ENCODE assay signal across 25 mouse cellular contexts in genomic region chr15:19010829-19011228, GRCm38 (mm10).
DNase-seq lines count a peak whose midpoint lies in the region; ATAC-seq lines count a peak whose summit lies in the region.
"Had no signal": no experiment of that assay in that cellular context is flagged by ENCODE, and none has a peak within 500 bp of the region (broad histone marks: within the 10 kb centered on the region; RNA-seq: fewer than 3 reads in every experiment).

No protein-coding gene starts in this region.

- no peak for DNase-seq in midbrain, embryonic 11.5 days (ENCODE audit: low spot score, missing footprints)
- DNase-seq: adrenal gland, adult 2 months; adrenal gland, postnatal 10 days; adrenal gland, postnatal 25 days; B cell, adult 2 months; cerebellum, adult 11 months; cerebellum, adult 18-20 months; cerebellum, adult 8-10 months; cerebellum, adult 9-11 months; cerebellum, postnatal 14 days; cerebellum, postnatal 36 days; embryo, embryonic 11 days had no signal

- no peaks in the 10 kb centered on the region for H3K27me3 ChIP-seq in forebrain, embryonic 12.5 days
- no peaks in the 10 kb centered on the region for H3K27me3 ChIP-seq in forebrain, embryonic 13.5 days
- H3K27me3 ChIP-seq in hindbrain, embryonic 12.5 days = no peaks in the 10 kb centered on the region
- H3K27me3 ChIP-seq in hindbrain, embryonic 16.5 days (replicated peaks; ENCODE audit: control insufficient read depth, insufficient read depth, low read length) = no peaks in the 10 kb centered on the region
- no peaks in the 10 kb centered on the region for H3K27me3 ChIP-seq in midbrain, embryonic 12.5 days
- no peaks in the 10 kb centered on the region for H3K27me3 ChIP-seq in midbrain, embryonic 11.5 days (ENCODE audit: control insufficient read depth, insufficient read depth, low read length)
- H3K27me3 ChIP-seq: CH12.LX; embryonic facial prominence, embryonic 13.5 days; embryonic facial prominence, embryonic 15.5 days had no signal

- no peak overlapping the region for H3K9ac ChIP-seq in forebrain, embryonic 12.5 days
- no peak overlapping the region for H3K9ac ChIP-seq in forebrain, embryonic 13.5 days
- no peak overlapping the region for H3K9ac ChIP-seq in hindbrain, embryonic 12.5 days
- H3K9ac ChIP-seq in hindbrain, embryonic 16.5 days (ENCODE audit: low read depth, low read length) = no peak overlapping the region
- no peak overlapping the region for H3K9ac ChIP-seq in midbrain, embryonic 12.5 days (replicated peaks)
- no peak overlapping the region for H3K9ac ChIP-seq in midbrain, embryonic 11.5 days (ENCODE audit: low read length)
- H3K9ac ChIP-seq: embryonic facial prominence, embryonic 13.5 days; embryonic facial prominence, embryonic 15.5 days had no signal

- H3K4me3 ChIP-seq in forebrain, embryonic 12.5 days (replicated peaks) = no peak overlapping the region
- no peak overlapping the region for H3K4me3 ChIP-seq in forebrain, embryonic 13.5 days
- no peak overlapping the region for H3K4me3 ChIP-seq in hindbrain, embryonic 12.5 days
- no peak overlapping the region for H3K4me3 ChIP-seq in hindbrain, embryonic 16.5 days (ENCODE audit: low read length)
- H3K4me3 ChIP-seq in midbrain, embryonic 12.5 days = no peak overlapping the region
- no peak overlapping the region for H3K4me3 ChIP-seq in midbrain, embryonic 11.5 days (ENCODE audit: low read depth, low read length)
- H3K4me3 ChIP-seq: embryonic facial prominence, embryonic 13.5 days; embryonic facial prominence, embryonic 15.5 days; erythroblast, embryonic 14.5 days; forebrain, embryonic 10.5 days had no signal

- no peaks in the 10 kb centered on the region for H3K4me1 ChIP-seq in forebrain, embryonic 12.5 days
- H3K4me1 ChIP-seq in forebrain, embryonic 13.5 days = no peaks in the 10 kb centered on the region
- no peaks in the 10 kb centered on the region for H3K4me1 ChIP-seq in hindbrain, embryonic 12.5 days
- no peaks in the 10 kb centered on the region for H3K4me1 ChIP-seq in hindbrain, embryonic 16.5 days (ENCODE audit: control insufficient read depth, insufficient read depth, low read depth, low read length)
- H3K4me1 ChIP-seq in midbrain, embryonic 12.5 days = no peaks in the 10 kb centered on the region
- no peaks in the 10 kb centered on the region for H3K4me1 ChIP-seq in midbrain, embryonic 11.5 days (ENCODE audit: control insufficient read depth, insufficient read depth, low read length)
- H3K4me1 ChIP-seq: embryonic facial prominence, embryonic 13.5 days; embryonic facial prominence, embryonic 15.5 days; forebrain, embryonic 10.5 days had no signal

- H3K27ac ChIP-seq in forebrain, embryonic 12.5 days = no peak overlapping the region
- no peak overlapping the region for H3K27ac ChIP-seq in forebrain, embryonic 13.5 days
- no peak overlapping the region for H3K27ac ChIP-seq in hindbrain, embryonic 12.5 days
- no peak overlapping the region for H3K27ac ChIP-seq in hindbrain, embryonic 16.5 days (ENCODE audit: low read depth, low read length)
- no peak overlapping the region for H3K27ac ChIP-seq in midbrain, embryonic 12.5 days (replicated peaks)
- H3K27ac ChIP-seq in midbrain, embryonic 11.5 days (ENCODE audit: low read depth, low read length) = no peak overlapping the region
- H3K27ac ChIP-seq: embryonic facial prominence, embryonic 13.5 days; embryonic facial prominence, embryonic 15.5 days; forebrain, embryonic 10.5 days had no signal

- ATAC-seq in forebrain, embryonic 12.5 days (ENCODE audit: low FRiP score) = 0 out of 2 replicates have a peak, but pooled peaks have one; percentile 14
- no peak for ATAC-seq in forebrain, embryonic 13.5 days
- 0 out of 2 replicates have a peak, but pooled peaks have one; percentile 52 for ATAC-seq in hindbrain, embryonic 12.5 days (ENCODE audit: low FRiP score)
- ATAC-seq in hindbrain, embryonic 16.5 days = no peak
- peak; percentile 71 for ATAC-seq in midbrain, embryonic 12.5 days (ENCODE audit: low FRiP score, low read depth)
- no peak for ATAC-seq in midbrain, embryonic 11.5 days (ENCODE audit: low FRiP score)
- ATAC-seq: CD4-positive, CD25-positive, alpha-beta regulatory T cell, adult 4 months; forebrain, embryonic 14.5 days; forebrain, embryonic 16.5 days had no signal

- 82% methylated on average over 10 of the region's 10 CpGs for WGBS in forebrain, embryonic 12.5 days
- WGBS in forebrain, embryonic 13.5 days = 75% methylated on average over 10 of the region's 10 CpGs
- 81% methylated on average over 10 of the region's 10 CpGs for WGBS in hindbrain, embryonic 12.5 days
- WGBS in hindbrain, embryonic 16.5 days = 79% methylated on average over 10 of the region's 10 CpGs
- WGBS in midbrain, embryonic 12.5 days = 88% methylated on average over 10 of the region's 10 CpGs
- WGBS in midbrain, embryonic 11.5 days = 90% methylated on average over 10 of the region's 10 CpGs

- no peaks in the 10 kb centered on the region for H3K36me3 ChIP-seq in forebrain, embryonic 12.5 days (replicated peaks)
- peaks cover 5% of the 10 kb centered on the region; the same call in 1 of the 2 replicates for H3K36me3 ChIP-seq in forebrain, embryonic 13.5 days (ENCODE audit: poor library complexity, severe bottlenecking)
- H3K36me3 ChIP-seq in hindbrain, embryonic 12.5 days = peaks cover 2% of the 10 kb centered on the region; the same call in 1 of the 2 replicates
- H3K36me3 ChIP-seq in hindbrain, embryonic 16.5 days (ENCODE audit: control insufficient read depth, insufficient read depth, low read length) = peaks cover 7% of the 10 kb centered on the region; the same call in 1 of the 2 replicates
- no peaks in the 10 kb centered on the region; the same call in 1 of the 2 replicates for H3K36me3 ChIP-seq in midbrain, embryonic 12.5 days
- no peaks in the 10 kb centered on the region for H3K36me3 ChIP-seq in midbrain, embryonic 11.5 days (ENCODE audit: control insufficient read depth, insufficient read depth, low read length)
- H3K36me3 ChIP-seq: embryonic facial prominence, embryonic 13.5 days; embryonic facial prominence, embryonic 15.5 days had no signal

- H3K9me3 ChIP-seq in forebrain, embryonic 12.5 days = no peaks in the 10 kb centered on the region
- no peaks in the 10 kb centered on the region for H3K9me3 ChIP-seq in forebrain, embryonic 13.5 days (replicated peaks)
- H3K9me3 ChIP-seq in hindbrain, embryonic 12.5 days (replicated peaks) = no peaks in the 10 kb centered on the region
- H3K9me3 ChIP-seq in hindbrain, embryonic 16.5 days (ENCODE audit: control insufficient read depth, low read length) = no peaks in the 10 kb centered on the region
- no peaks in the 10 kb centered on the region for H3K9me3 ChIP-seq in midbrain, embryonic 12.5 days
- no peaks in the 10 kb centered on the region for H3K9me3 ChIP-seq in midbrain, embryonic 11.5 days (ENCODE audit: control insufficient read depth, low read length)
- H3K9me3 ChIP-seq: embryonic facial prominence, embryonic 13.5 days; embryonic facial prominence, embryonic 15.5 days; forebrain, embryonic 10.5 days had no signal

- H3K4me2 ChIP-seq in forebrain, embryonic 12.5 days = no peak overlapping the region
- H3K4me2 ChIP-seq in forebrain, embryonic 13.5 days = no peak overlapping the region
- H3K4me2 ChIP-seq in hindbrain, embryonic 12.5 days (replicated peaks) = no peak overlapping the region
- no peak overlapping the region for H3K4me2 ChIP-seq in hindbrain, embryonic 16.5 days (ENCODE audit: low read length)
- H3K4me2 ChIP-seq in midbrain, embryonic 12.5 days (replicated peaks) = no peak overlapping the region
- no peak overlapping the region for H3K4me2 ChIP-seq in midbrain, embryonic 11.5 days
- H3K4me2 ChIP-seq: embryonic facial prominence, embryonic 13.5 days; embryonic facial prominence, embryonic 15.5 days had no signal

Comparison
In these comparisons a context has a peak if more than half of its experiments do, and no peak if none do; other contexts are left out.
1. ATAC-seq: peak in forebrain, embryonic 12.5 days (single experiment), hindbrain, embryonic 12.5 days (single experiment) and midbrain, embryonic 12.5 days (single experiment); none in forebrain, embryonic 13.5 days (single experiment), hindbrain, embryonic 16.5 days (single experiment) and midbrain, embryonic 11.5 days (single experiment).